Mouse (Mus musculus) liver, adult 2 months (tissue): ENCODE measurements around the gene Vegfb.

Source experiments
- CTCF ChIP-seq: fragments of 200-500 bp; IDR thresholded peaks from 2 replicates; pipeline ENCODE4 v1.5.1; 2011; ENCODE audit warnings: low read depth, low read length, control low read depth
- POLR2A ChIP-seq: fragments of 200-500 bp; IDR thresholded peaks from 2 replicates; pipeline ENCODE4 v1.6.1; 2011; ENCODE audit warnings: low read length, control low read depth; ENCODE audit not compliant: insufficient read depth; ENCODE audit errors: extremely low read depth

DNA sequence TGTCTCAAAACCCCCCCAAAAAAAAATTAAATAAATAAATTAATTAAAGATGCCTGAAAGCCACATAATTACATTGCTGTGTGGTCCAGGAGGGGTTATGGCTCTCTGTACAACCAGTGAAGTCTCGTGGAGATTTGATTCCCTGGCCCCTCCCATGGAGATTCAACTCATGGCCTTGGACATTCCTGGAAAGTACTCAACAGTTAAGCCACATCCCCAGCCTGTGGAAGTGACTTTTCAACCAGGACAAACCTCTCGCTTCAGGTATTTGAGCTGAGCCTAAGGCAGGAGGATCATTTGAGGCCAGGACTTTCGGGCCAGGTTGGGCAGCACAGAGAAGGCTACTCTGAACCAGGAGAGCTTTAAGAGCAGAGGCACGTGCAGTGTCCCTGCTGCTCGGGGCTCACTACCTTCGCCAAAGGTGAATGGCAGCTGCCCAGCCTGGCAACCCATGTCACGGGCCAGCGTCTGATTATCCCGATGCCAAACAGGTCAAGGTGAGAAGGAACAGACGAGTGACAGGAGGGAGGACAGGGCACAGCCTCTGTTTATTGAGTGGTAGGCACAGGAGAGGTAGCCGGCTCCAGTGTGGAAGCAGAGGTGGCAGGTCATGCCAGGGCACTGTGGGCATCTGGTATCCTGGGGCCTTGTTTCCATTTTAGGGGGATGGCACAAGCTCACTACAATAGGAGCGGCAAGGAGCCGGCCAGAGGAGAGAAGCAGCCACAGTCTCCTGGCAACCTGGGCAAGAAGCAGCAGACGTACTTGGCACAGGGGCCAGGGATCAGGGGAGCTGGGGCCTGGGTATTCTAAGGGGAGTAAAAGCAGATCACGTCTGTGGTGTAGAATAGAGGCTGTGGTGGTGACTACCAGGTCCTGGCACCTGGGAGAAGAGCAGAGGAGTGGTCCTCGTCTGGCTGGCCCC lies 49.6 kb downstream of the Vegfb start:
- TF ChIP-seq CTCF (no peak), POLR2A (no peak)
